Mouse (Mus musculus): ENCODE data around the gene Krt87.

Krt87 gene

GRCm38 (mm10) chr15:101418950-101419349, 19.7 kb downstream of the Krt87 start:
- whole genome bisulfite sequencing, result 71% methylated on average over 4 of the region's 4 CpGs

GRCm38 (mm10) chr15:101414807-101415565, 23.6 kb downstream of the Krt87 start:
- WGBS, result 60% methylated on average over 11 of the region's 11 CpGs

GRCm38 (mm10) chr15:101413916-101414635, 24.5 kb downstream of the Krt87 start:
- 64% methylated on average over 7 of the region's 7 CpGs for WGBS

- 35% methylated on average over 31 of the region's 31 CpGs for WGBS
Observed at GRCm38 (mm10) chr15:101412188-101412587, 26.4 kb downstream of the Krt87 start.

GRCm38 (mm10) chr15:101410775-101411174, 27.8 kb downstream of the Krt87 start, which contains the start of gene Krt7:
Krt7 (plus strand) TSS chr15:101411043.
- WGBS, result 75% methylated on average over 2 of the region's 2 CpGs

GRCm38 (mm10) chr15:101398269-101398668, 40.3 kb downstream of the Krt87 start:
- WGBS, result 55% methylated on average over 8 of the region's 8 CpGs

GRCm38 (mm10) chr15:101397683-101398082, 40.9 kb downstream of the Krt87 start:
- WGBS, result 89% methylated on average over 2 of the region's 2 CpGs

- 88% methylated on average over 3 of the region's 3 CpGs for WGBS
Observed at GRCm38 (mm10) chr15:101396921-101397320, 41.7 kb downstream of the Krt87 start.

- 72% methylated on average over 7 of the region's 7 CpGs for WGBS
Observed at GRCm38 (mm10) chr15:101396466-101396865, 42.1 kb downstream of the Krt87 start.

GRCm38 (mm10) chr15:101394908-101395307, 43.7 kb downstream of the Krt87 start:
- 72% methylated on average over 7 of the region's 7 CpGs for WGBS

GRCm38 (mm10) chr15:101392251-101392650, 46.4 kb downstream of the Krt87 start:
- 77% methylated on average over 5 of the region's 5 CpGs for WGBS

- WGBS, result 89% methylated on average over 5 of the region's 5 CpGs
Observed at GRCm38 (mm10) chr15:101390203-101390602, 48.4 kb downstream of the Krt87 start.

- 52% methylated on average over 5 of the region's 5 CpGs for WGBS
Observed at GRCm38 (mm10) chr15:101388034-101388541, 50.5 kb downstream of the Krt87 start.

- 62% methylated on average over 3 of the region's 3 CpGs for WGBS
Observed at GRCm38 (mm10) chr15:101387176-101387575, 51.4 kb downstream of the Krt87 start.

- WGBS, result 57% methylated on average over 6 of the region's 6 CpGs
Observed at GRCm38 (mm10) chr15:101385064-101385463, 53.5 kb downstream of the Krt87 start.

GRCm38 (mm10) chr15:101384610-101385009, 54.0 kb downstream of the Krt87 start:
- WGBS, result 85% methylated on average over 7 of the region's 7 CpGs

GRCm38 (mm10) chr15:101382811-101383210, 55.8 kb downstream of the Krt87 start:
- 84% methylated on average over 11 of the region's 11 CpGs for WGBS

- WGBS, result 78% methylated on average over 9 of the region's 9 CpGs
Observed at GRCm38 (mm10) chr15:101381758-101382157, 56.8 kb downstream of the Krt87 start.
